Mouse (Mus musculus) T-helper 17 cell (primary cell): ENCODE data around the gene Plxnc1.

Source experiments
- in situ Hi-C, 2 experiments: fragments of 300-600 bp; cut with MboI, MseI; formaldehyde crosslinking; loops; 1 replicate in 1 of 2; 2 replicates in 1 of 2; pipeline ENCODE4 v1.15.1; 2025; ENCODE audit warnings: high pct_unique_total_duplicates in 2 of 2

Gene Plxnc1

DNA sequence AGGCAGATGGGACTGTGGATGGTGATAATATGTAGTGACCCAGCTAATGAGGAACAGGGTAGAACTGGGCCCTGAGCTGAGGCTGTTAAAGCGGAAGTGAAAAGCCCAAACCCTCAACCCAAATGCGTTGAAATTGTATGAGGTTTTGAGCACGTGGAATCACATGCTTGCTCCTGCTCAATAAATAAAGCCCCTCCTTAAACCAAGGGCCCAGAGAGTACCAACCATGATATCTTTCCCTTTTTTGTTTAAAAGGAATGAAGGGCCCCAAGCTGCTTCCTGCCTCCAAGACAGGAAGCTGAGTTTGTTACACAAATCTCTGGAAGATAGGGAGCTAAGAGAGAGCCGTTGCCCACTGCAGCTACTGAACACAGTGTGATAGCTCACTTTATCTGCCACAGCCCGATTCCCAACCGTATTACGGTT, 21.3 kb downstream of the Plxnc1 start:
- in situ Hi-C loops, result no loop called here

DNA sequence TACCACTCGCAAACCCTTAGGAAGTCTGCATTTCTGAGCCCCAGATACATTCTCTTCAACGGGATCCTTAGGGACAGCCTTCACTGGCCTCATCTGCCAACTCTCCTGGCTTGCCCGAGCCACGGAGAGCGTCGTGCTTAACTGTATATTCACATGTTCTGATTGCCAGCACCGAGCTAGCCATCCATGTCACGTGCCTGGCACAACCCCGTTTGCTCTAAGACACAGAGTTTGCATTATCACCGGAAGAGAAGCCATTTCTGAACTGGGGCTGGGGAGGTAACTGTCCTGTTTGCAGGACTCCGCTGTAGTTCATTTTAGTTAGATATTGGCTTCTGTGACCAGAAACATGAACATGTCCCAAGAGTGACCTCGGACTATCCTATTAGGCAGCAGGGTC, 21.8 kb downstream of the Plxnc1 start:
- in situ Hi-C loops, result no loop called here

DNA sequence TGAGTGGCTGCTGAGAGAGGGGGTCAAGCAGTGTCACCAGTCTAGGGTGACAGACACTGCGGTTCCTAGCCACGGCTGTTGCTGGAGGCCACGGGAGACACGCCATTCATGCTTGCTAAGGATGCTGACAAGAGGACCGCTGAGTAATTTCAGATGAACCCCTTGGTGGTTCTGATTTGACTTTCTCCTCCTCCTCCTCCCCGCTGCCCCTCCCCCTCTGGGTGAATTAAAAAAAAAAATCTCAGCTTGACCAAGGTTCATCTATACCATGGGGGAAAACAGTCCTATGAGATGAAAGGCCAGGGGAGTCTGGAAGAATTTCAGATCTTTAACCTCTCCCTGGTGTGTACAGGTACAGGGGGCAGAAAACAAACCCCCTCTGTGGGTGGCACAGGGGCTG, 22.9 kb downstream of the Plxnc1 start:
- in situ Hi-C loops, result no loop called here

DNA sequence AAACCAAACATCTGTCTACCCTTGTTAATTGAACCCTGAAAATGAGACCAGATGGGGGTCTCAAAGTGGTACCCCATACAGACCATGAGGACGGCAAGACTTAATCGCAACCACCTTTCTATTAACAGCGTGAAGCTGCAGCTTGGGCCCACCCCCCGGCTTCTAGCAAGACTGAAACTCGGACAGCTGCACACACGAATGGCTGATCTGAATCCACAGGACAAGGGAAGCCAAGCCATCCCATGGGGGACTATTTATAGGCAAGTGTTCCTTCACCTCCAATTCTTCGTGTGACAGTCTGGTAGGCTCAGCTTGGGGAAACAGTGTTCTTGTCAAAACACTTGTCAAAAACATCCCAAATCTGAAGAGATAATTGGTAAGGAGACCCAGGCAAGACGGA, 24.1 kb downstream of the Plxnc1 start:
- in situ Hi-C loops, result no loop called here

DNA sequence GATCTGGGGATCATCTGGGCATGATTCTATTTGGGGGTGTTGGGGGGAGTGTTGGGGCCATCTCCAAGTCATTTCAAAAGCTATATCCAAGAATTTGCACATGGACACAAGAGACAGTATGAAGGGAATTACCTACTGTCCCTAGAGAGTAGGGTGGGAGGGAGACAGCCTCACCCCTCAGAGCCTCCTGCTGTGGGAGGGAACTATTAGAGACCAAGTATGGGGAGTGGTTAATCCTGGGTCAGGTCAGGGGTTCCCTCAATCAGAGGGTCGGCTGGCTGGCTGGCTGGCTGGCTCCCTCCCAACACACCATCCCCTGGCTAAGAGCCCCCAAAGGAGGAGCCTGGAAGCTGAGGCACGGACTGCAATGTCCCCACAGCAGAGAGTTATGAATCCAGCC, 24.7 kb downstream of the Plxnc1 start:
- in situ Hi-C loops, result no loop called here

DNA sequence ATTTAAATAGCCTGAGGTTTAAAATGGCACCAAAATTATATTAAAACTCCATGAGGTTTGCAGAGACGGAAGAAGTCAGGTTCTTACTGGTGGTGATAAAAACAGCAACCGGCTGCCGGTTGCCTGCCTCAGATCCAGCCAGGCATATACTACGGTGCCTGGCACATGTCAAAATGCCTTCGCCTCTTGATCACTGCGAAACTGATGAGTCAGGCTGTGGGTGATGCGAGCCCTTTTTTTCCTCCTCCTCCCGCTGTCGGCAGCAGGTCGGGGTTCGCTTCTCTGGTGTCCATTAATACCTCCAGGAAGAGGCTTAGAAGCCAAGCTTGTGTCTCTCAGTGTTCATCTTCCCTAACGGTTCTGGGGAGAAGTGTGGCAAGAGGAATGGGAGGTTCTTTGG, 25.1 kb downstream of the Plxnc1 start:
- in situ Hi-C loops, result no loop called here

DNA sequence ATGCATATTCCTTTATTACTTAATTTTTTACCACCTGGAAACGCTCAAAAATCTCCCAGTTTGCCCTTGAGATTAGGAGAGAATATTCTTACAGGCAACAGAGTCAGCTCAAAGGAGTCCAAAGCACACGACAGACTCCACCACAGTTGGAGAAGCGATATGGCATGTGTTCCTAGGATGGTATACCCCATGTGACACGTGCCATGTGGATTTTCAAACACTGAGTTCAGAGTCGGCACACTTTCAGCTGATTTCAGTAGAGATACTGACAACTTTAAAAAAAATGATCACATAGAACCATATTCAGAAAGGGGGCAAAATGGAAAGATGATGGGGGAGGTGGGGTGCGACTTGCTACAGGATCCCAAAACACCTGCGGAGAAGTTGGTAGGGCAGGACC, 26.0 kb downstream of the Plxnc1 start:
- in situ Hi-C loops, result no loop called here

DNA sequence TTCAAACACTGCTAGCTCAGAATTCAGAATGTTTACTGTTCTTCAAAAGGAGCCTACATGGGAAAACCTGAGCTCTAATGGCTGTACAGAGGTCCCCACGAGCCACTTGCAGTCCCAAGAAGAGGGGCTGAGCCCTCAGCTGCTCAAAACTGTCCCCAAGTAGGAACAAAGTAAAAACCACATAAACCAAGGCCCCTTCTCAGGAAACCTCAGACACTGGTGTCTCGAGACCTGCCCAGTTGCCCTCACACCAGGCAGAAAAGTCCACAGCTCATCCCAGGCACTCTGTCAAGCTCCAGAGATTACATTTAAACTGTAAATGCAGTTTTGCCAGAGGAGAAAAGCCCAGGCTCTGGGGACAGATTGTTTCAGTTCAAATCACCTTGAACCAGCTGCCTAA, 26.6 kb downstream of the Plxnc1 start:
- in situ Hi-C loops, result no loop called here

DNA sequence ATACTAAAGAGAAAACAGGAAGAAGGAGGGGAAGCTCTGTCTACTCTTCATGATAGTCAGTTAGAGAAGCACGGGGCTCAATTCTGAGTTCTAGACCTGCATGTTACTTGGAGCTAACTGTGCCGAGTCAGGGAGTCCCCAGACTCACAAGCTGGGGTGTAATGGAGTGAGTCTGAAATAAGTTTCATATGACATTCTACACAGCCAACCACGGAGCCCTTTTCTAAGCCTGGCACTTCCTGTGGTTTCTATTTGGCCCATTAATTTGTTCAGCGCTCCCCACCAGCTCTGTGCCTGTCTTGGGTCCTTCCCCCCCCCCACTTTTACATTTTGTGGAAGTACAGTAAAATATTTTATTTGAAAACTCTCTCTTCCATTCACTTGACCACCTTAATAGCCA, 27.3 kb downstream of the Plxnc1 start:
- in situ Hi-C loops, result no loop called here

DNA sequence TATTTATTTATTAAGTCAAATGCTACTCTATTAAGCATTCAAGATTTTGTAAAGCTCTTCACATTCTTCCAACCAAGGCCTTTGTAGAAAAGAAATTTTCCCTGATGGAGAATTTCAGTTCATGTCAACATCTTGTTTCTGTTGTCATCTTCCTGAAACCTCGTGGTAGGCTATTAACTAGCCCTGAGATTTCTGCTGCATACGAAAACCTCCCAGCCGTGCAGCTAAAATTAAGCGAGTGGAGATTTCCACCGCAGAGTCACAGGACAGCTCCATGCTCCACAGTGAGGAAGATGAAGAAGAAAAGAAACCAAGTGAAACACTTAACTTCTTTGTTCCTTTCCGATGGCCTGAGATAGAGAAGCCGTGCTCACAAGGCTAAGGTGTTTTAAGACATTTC, 28.0 kb downstream of the Plxnc1 start:
- in situ Hi-C loops, result no loop called here

DNA sequence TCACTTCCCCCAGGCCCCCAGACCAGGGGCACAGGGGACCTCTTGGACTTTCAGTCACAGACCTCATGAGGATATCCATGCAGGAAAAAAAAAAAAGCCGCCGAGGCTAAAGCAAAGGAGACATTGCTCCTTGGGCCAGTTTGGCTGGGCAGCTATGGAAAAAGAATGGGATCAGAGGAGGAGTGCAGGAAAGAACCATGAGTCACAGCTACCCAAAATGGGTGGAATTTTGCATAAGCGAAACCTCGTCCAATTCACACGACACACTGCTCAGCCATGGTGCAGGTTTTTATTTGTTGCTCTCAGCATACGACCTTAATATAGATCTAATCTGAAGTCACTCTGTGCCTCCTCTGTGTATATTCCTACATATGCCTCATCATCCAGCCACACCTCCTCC, 28.9 kb downstream of the Plxnc1 start:
- in situ Hi-C loops, result no loop called here

DNA sequence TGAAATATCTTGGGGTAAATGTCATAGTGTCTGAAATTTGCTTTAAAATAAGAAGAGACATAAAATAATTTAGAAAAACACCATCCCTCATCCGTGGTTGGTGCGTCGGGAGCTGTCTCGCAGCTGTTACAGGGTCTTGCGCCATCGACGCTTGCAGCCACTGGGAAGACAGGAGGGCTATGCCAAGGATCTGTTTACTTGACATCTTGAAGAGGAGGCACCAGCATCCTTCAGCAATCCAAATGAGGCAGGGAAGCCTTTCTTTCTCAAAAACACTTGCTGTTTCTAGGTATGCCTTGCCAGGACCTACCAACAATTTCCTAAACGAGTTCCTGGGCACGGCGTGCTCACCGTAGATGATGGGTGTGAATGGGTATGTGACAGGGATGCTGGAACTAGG, 30.6 kb downstream of the Plxnc1 start:
- in situ Hi-C loops, result no loop called here

DNA sequence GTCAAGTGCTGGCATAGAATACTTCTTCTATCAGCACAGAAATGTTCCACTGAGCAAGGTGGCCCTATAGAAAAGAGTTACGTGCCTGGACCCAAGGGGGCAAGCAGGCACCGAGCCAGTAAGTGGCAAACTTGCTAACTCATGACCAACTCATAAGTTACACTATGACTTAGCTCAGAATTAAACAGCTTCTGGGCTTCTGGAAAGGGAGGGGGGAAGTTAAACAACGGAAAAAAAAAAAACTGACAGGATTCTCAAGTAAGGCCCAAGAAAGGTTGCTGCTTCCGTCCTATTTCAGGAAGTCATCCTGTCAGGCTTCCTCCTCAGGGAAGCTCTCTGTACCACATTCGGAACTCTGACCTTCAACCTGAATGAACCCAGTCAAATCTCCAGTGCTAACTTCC, 31.3 kb downstream of the Plxnc1 start:
- in situ Hi-C loops, result no loop called here

DNA sequence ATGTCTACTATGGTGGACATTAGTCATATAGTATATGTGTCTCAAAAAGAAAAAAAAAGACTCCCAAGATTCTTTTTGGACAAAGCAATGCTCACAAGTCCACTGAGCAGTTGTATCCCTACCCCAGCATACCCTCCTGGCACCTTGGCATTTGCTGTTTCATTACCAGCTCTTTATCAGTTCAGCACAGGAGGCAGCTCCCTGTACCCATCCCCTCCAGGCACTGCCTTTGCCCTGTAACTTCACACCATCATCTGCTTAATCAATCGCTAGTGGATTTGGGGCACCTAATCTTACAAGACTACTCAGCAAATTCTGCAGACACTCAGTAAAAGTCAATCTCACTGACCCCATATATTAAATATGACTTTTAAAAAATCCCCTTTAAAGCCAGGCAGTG, 32.1 kb downstream of the Plxnc1 start:
- in situ Hi-C loops, result no loop called here

DNA sequence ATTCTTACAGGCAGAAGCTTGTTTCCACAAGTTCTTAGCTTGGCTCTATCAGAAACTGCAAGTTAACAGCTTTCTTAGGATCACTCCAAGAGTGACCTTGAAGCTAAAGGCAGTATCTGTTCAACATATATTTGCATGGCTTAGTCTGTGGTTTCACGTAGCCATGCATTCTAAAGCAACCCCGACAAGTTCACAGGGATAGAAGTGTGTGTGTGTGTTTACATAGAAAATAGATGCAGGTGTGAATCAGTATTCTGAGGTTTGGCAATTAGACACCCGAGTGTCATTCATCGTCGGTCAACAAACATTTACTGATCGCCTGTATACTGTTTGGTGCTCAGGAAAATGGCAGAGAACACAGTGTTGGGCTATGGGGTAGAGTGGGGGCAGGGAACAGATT, 33.5 kb downstream of the Plxnc1 start:
- in situ Hi-C loops, result no loop called here

DNA sequence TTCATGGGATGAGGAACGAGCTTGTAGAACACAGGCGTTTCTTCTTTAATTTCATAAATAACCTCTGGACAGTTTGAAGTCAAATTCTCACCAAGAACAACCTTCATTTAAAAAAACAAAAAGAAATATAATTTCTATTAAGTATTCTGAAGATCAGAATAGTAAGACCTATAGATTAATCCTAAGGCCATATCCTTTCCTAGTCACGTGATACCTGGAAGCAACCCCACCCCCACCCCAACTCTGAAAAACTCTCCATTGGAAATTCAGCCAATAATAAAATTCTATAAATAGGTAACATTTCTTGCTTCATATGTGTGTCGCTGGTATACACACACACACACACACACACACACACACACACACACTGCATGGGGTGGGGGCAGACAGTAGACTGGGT, 34.1 kb downstream of the Plxnc1 start:
- in situ Hi-C loops, result no loop called here

DNA sequence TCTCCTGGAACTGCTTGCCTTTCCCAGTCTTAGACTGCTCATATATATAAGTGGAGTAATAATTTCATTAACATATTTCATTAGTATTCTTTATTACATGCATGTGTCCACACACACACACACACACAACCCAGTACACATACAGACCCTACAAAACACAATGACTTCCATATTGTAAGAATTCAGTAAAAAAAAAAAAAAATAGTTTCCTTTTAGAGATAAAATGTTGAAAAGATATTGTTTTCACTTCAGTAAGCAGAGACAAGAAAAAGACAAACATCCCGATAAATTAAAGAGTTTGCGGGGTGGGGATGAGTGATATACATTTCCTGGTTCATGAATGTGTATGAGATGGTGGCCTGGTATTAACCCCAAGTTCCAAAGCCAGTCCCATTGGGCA, 34.8 kb downstream of the Plxnc1 start:
- in situ Hi-C loops, result no loop called here

DNA sequence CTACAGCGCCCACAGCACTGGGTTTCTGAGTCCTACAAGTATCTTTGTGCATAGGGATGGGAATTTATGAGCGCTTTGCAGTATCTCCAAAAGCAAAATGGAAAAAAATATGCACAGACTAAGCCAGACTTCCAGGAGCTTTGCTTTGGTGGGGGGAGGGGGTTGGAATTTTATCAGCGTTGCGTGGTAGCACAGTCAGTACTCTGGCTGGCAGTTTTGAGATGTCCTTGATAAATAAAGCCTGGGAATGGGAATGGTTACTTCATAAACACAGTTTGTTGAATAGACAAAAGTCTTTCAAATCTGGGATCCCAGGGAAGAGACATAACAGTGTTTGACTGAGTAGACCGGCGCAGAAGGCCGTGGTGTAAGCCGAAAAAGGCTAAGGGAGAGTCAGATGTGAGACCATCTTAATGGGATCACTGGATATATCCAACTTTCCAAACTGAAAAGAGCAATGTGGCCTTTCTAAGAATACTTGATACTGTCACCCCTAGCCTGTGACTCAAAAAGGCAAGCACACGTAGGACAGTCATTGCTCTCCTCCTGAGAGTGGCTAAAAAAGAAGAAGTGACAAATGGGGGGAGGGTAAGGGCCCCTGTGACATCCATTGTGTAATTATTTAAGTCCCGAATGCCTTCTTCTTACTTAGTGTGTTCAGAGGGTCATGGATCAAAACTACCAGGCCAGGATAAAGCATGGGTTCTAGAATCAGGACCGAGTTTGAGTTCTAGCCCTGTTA, 35.5 kb downstream of the Plxnc1 start:
- in situ Hi-C loops, result no loop called here

DNA sequence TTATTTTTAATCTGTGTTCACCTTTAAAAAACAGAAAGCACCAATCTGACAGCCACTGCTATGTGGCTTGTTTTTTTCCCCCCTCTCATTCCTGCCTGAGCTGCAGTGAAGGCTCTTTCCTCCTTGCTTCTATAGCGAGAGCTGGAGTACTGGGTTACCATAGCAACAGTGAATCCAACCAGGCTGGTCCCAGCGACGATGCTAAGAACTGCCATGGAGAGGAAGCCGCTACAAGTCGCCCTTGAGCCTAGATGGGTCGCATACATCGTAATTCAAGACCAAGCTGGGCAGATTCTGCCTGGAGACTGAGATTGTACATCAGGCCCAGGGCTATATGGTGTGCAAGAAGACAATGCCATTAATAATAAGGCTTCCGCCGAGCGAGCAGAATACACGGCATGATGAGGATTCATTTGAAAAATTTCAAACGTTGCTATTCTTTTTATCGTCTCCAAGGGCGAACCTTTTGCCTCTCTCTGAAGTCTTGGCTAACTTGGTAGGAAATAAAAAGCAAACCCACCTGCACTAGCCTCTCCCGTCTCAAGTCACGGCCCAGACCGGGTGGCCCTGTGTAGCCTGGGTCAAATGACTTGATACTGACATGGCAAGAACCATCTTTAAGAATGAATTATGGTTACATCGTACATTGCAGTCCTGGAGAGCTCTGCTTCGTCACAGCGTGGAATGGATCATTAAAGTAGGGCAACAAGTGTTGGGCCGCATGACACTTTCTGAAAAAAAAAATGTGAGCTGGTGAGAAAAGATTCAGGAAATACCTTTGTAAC, 38.8 kb downstream of the Plxnc1 start:
- in situ Hi-C loops, result no loop called here

DNA sequence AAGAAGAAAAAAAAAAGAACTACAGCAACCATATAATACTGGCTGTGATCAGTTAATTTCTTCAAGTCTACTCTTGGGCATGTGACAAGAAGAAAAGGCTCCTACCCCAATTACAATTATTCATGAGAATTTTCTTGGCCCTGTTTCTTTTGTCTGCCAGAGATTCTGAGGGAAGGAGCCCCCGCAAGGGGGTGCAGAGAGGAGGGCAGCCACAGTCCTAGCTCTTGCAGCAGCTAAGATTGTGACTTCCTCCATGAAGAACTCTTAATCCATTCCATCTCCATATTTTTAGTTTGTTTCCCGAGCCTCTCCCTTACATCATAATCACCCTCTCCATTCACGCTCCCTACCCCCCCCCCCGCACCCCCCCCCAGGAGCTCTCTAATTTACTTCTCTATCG, 39.4 kb downstream of the Plxnc1 start:
- in situ Hi-C loops, result no loop called here

DNA sequence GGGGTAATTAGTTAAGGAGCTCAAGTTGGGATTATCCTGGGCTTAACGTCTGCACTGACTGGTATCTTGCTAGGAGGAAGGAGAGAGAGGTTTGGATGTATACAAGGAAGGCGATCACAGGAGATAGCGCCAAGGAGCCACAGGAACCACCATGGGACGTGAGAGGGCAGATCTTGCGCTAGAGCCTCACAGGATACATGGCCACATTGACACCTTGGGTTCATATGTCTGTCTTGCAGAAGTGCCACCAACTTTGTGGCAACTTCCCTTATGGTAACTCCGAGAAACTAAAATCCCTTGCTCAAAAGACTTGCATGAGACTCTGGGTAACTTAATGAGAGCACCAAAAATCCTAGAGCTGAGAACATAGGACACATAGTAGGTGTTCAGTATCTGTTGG, 47.7 kb downstream of the Plxnc1 start:
- in situ Hi-C loops, result no loop called here

DNA sequence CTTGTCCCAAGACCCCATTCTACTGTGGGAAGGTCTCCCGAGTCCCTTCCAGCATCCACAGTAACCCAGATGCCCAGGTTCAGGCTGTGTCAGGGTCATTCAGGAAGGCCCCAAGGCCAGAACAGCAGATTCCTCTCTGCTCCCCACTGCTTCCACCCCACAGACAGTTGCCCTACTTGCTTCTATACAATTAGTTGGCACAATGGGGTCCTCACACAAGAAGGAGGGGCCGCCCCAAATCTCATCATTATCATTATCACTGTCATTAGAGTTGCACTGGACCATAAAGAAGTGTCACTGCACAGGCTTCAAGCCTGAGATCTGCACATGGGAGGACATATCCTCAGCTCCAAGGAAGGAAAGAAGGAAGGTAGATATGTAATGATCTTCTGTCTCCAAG, 48.3 kb downstream of the Plxnc1 start:
- in situ Hi-C loops, result no loop called here

DNA sequence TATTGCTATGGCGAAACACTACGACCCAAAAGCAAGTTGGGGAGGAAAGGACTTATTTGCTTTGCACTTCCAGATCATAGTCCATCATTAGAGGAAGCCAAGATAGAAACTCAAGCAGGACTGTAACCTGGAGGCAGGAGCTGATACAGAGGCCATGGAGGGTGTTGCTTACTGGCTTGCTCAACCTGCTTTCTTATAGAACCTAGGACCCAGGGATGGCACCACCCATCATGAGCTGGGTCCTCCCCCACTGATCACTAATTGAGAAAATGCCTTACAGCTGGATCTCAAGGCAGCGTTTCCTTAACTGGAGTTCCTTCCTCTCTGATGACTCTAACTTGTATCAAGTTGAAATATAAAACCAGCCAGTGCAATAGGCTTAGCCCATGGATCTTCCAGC, 48.8 kb downstream of the Plxnc1 start:
- in situ Hi-C loops, result no loop called here
